Mouse (Mus musculus): ENCODE measurements around the gene Cdk10.
"Not testable (repeated sequence)": the region's sequence is repeated elsewhere in the genome, so short reads cannot be mapped to it uniquely, and the experiment has no call there.

Gene Cdk10

GRCm38 (mm10) chr8:123224278-123225266 is at the start of gene Cdk10:
Gene Cdk10, plus strand, starts transcription at chr8:123224842.
- DNase-seq (ENCODE audit: low spot score), result peak; percentile 90

- DNase-seq (ENCODE audit: low spot score), result no peak
Measured at GRCm38 (mm10) chr8:123181391-123181790, 43.3 kb upstream of the Cdk10 start.

- DNase-seq (ENCODE audit: low spot score), result no peak
Measured at GRCm38 (mm10) chr8:123185566-123186409, 38.9 kb upstream of the Cdk10 start, which contains the start of gene Dpep1. Gene Dpep1, plus strand, starts transcription at chr8:123186242.

- DNase-seq (ENCODE audit: low spot score), result no peak
Measured at GRCm38 (mm10) chr8:123188006-123188405, 36.6 kb upstream of the Cdk10 start.

- no peak for DNase-seq (ENCODE audit: low spot score)
Measured at GRCm38 (mm10) chr8:123188841-123189240, 35.8 kb upstream of the Cdk10 start.

- DNase-seq (ENCODE audit: low spot score), result peak; percentile 66
Measured at GRCm38 (mm10) chr8:123190678-123191077, 34.0 kb upstream of the Cdk10 start.

- DNase-seq (ENCODE audit: low spot score), result no peak
Measured at GRCm38 (mm10) chr8:123191908-123192307, 32.7 kb upstream of the Cdk10 start.

GRCm38 (mm10) chr8:123193771-123194170 is 30.9 kb upstream of the Cdk10 start:
- no peak for DNase-seq (ENCODE audit: low spot score)

- DNase-seq (ENCODE audit: low spot score), result peak; percentile 66
Measured at GRCm38 (mm10) chr8:123197016-123197415, 27.6 kb upstream of the Cdk10 start.

GRCm38 (mm10) chr8:123199864-123200263 is 24.8 kb upstream of the Cdk10 start:
- no peak for DNase-seq (ENCODE audit: low spot score)

GRCm38 (mm10) chr8:123202288-123202687 is 22.4 kb upstream of the Cdk10 start:
- DNase-seq (ENCODE audit: low spot score), result peak; percentile 74

GRCm38 (mm10) chr8:123203571-123203970 is 21.1 kb upstream of the Cdk10 start:
- no peak for DNase-seq (ENCODE audit: low spot score)

- DNase-seq (ENCODE audit: low spot score), result no peak
Measured at GRCm38 (mm10) chr8:123211876-123212275, 12.8 kb upstream of the Cdk10 start.

- peak; percentile 89 for DNase-seq (ENCODE audit: low spot score)
Measured at GRCm38 (mm10) chr8:123212321-123213117, 12.1 kb upstream of the Cdk10 start, which contains the start of the genes Chmp1a and Spata33. Gene Chmp1a, minus strand, starts transcription at chr8:123212763. Gene Spata33, plus strand, starts transcription at chr8:123212832.

- no peak for DNase-seq (ENCODE audit: low spot score)
Measured at GRCm38 (mm10) chr8:123213118-123213772, 11.4 kb upstream of the Cdk10 start.

GRCm38 (mm10) chr8:123215430-123215829 is 9.2 kb upstream of the Cdk10 start:
- no peak for DNase-seq (ENCODE audit: low spot score)

- no peak for DNase-seq (ENCODE audit: low spot score)
Measured at GRCm38 (mm10) chr8:123220917-123221316, 3.7 kb upstream of the Cdk10 start.

- no peak for DNase-seq (ENCODE audit: low spot score)
Measured at GRCm38 (mm10) chr8:123228416-123228815, 3.8 kb downstream of the Cdk10 start.

GRCm38 (mm10) chr8:123230326-123230725 is 5.7 kb downstream of the Cdk10 start:
- not testable (repeated sequence) for DNase-seq (ENCODE audit: low spot score)

GRCm38 (mm10) chr8:123231742-123232141 is 7.1 kb downstream of the Cdk10 start:
- DNase-seq (ENCODE audit: low spot score), result no peak

GRCm38 (mm10) chr8:123232553-123232952 is 7.9 kb downstream of the Cdk10 start:
- DNase-seq (ENCODE audit: low spot score), result no peak
